Mouse (Mus musculus) intestine, postnatal 0 days (tissue): ENCODE results near the gene 4931406P16Rik. TPM values are rescaled to one million over a fixed set of nuclear protein-coding genes. Genes with fewer than 3 reads are reported as not detected.
A peak's percentile ranks its signal among the peaks of the same experiment; 100 is the strongest.
"Not testable (repeated sequence)": the region's sequence is repeated elsewhere in the genome, so short reads cannot be mapped to it uniquely, and the experiment has no call there.

Source experiments
- ATAC-seq: fragments of 200-750 bp; cut with Nextera tagmentation; 2 replicates; pipeline ENCODE4 v1.8.0; 2017; ENCODE audit warnings: mild to moderate bottlenecking, moderate TSS enrichment, moderate library complexity
- H3K27ac ChIP-seq: fragments of 300-500 bp; sonication (generic); 2 replicates; pipeline ENCODE4 v1.5.1; 2014; ENCODE audit warnings: mild to moderate bottlenecking, low read depth, low read length, moderate library complexity
- H3K27me3 ChIP-seq: fragments of 300-500 bp; sonication (generic); replicated peaks from 2 replicates; pipeline ENCODE4 v1.6.1; 2014; ENCODE audit warnings: low read length, mixed read lengths; ENCODE audit not compliant: control insufficient read depth, insufficient read depth
- H3K36me3 ChIP-seq: fragments of 300-500 bp; sonication (generic); 2 replicates; pipeline ENCODE4 v1.6.1; 2014; ENCODE audit warnings: mild to moderate bottlenecking, moderate library complexity; ENCODE audit not compliant: control insufficient read depth, insufficient read depth
- H3K4me1 ChIP-seq: fragments of 300-500 bp; sonication (generic); replicated peaks from 2 replicates; pipeline ENCODE4 v1.6.1; 2014; ENCODE audit warnings: antibody characterized with exemption, low read length, mixed read lengths; ENCODE audit not compliant: control insufficient read depth, insufficient read depth
- H3K4me2 ChIP-seq: fragments of 300-500 bp; sonication (generic); replicated peaks from 2 replicates; pipeline ENCODE4 v1.6.1; 2014; ENCODE audit warnings: low read depth, mild to moderate bottlenecking, moderate library complexity
- H3K4me3 ChIP-seq: fragments of 300-500 bp; sonication (generic); 2 replicates; pipeline ENCODE4 v1.5.1; 2014; ENCODE audit warnings: low read depth, low read length
- H3K9ac ChIP-seq: fragments of 300-500 bp; sonication (generic); 2 replicates; pipeline ENCODE4 v1.6.1; 2014; ENCODE audit warnings: mild to moderate bottlenecking, low read depth, low read length
- H3K9me3 ChIP-seq: fragments of 300-500 bp; sonication (generic); 2 replicates; pipeline ENCODE4 v1.6.1; 2016; ENCODE audit warnings: mixed run types; ENCODE audit not compliant: control insufficient read depth
- CTCF ChIP-seq: sonication (generic); IDR thresholded peaks from 2 replicates; pipeline ENCODE4 v1.5.1; 2016; ENCODE audit warnings: low read depth, mild to moderate bottlenecking, control low read depth, antibody characterized with exemption, moderate library complexity
- WGBS: fragments of 180-500 bp; shearing (Covaris S2); extraction: QIAGEN DNeasy Blood & Tissue Kit; methylation state at CpG from one replicate; pipeline ENCODE4 v1.1.7; 2014; 5-methylcytosine and 5-hydroxymethylcytosine counted together
- polyA plus RNA-seq: library from polyadenylated mRNA; unstranded; fragments of >200 nt; fragmentation: Nextera tagmentation; extraction: Ambion mirVana; gene quantifications from 2 replicates; pipeline ENCODE4 v1.2.1, GENCODE M21; 2015

Gene 4931406P16Rik
- polyA plus RNA-seq, 1 experiment from 2014 or later: 18.6 TPM

- no peak for ATAC-seq
- H3K36me3 ChIP-seq: peaks cover 59% of the 10 kb centered on the region
- no peaks in the 10 kb centered on the region for H3K9me3 ChIP-seq
- H3K27me3 ChIP-seq: no peaks in the 10 kb centered on the region
- H3K27ac ChIP-seq: no peak overlapping the region
- H3K4me2 ChIP-seq: no peak overlapping the region
- 81% methylated on average over 10 of the region's 10 CpGs for WGBS
- no peaks in the 10 kb centered on the region for H3K4me1 ChIP-seq
- no peak overlapping the region for H3K4me3 ChIP-seq
- no peak for TF ChIP-seq CTCF
- no peak overlapping the region for H3K9ac ChIP-seq
These were observed 28.9 kb upstream of the 4931406P16Rik start for GRCm38 (mm10) chr7:34342040-34342793.

- no peak overlapping the region; the same call in 1 of the 2 replicates for H3K27ac ChIP-seq
- 85% methylated on average over 5 of the region's 5 CpGs for WGBS
- no peak for TF ChIP-seq CTCF
- no peaks in the 10 kb centered on the region for H3K4me1 ChIP-seq
- H3K4me3 ChIP-seq: no peak overlapping the region
- no peaks in the 10 kb centered on the region for H3K27me3 ChIP-seq
- no peak overlapping the region for H3K9ac ChIP-seq
- no peak for ATAC-seq
- H3K4me2 ChIP-seq: no peak overlapping the region
- no peaks in the 10 kb centered on the region for H3K9me3 ChIP-seq
- H3K36me3 ChIP-seq: peaks cover 52% of the 10 kb centered on the region
These were observed 27.5 kb upstream of the 4931406P16Rik start for GRCm38 (mm10) chr7:34340841-34341240.

GRCm38 (mm10) chr7:34339164-34339489 is 25.8 kb upstream of the 4931406P16Rik start:
- H3K27me3 ChIP-seq: no peaks in the 10 kb centered on the region
- H3K27ac ChIP-seq: no peak overlapping the region
- no peak overlapping the region for H3K4me3 ChIP-seq
- no peak for TF ChIP-seq CTCF
- no peak overlapping the region for H3K9ac ChIP-seq
- no peaks in the 10 kb centered on the region for H3K9me3 ChIP-seq
- no peak overlapping the region for H3K4me2 ChIP-seq
- WGBS: 81% methylated on average over 5 of the region's 5 CpGs
- H3K36me3 ChIP-seq: peaks cover 37% of the 10 kb centered on the region
- H3K4me1 ChIP-seq: no peaks in the 10 kb centered on the region
- no peak for ATAC-seq

GRCm38 (mm10) chr7:34338445-34339163 is 25.3 kb upstream of the 4931406P16Rik start:
- WGBS: 73% methylated on average over 9 of the region's 9 CpGs
- Histone ChIP-seq H3K4me3 (no peak overlapping the region), H3K36me3 (peaks cover 31% of the 10 kb centered on the region), H3K9ac (no peak overlapping the region), H3K4me1 (no peaks in the 10 kb centered on the region), H3K9me3 (no peaks in the 10 kb centered on the region), H3K27me3 (no peaks in the 10 kb centered on the region), H3K27ac (no peak overlapping the region), H3K4me2 (no peak overlapping the region)
- no peak for ATAC-seq
- no peak for TF ChIP-seq CTCF

GRCm38 (mm10) chr7:34337268-34337667 is 23.9 kb upstream of the 4931406P16Rik start:
- WGBS: 88% methylated on average over 2 of the region's 2 CpGs
- Histone ChIP-seq H3K4me2 (no peak overlapping the region), H3K36me3 (peaks cover 19% of the 10 kb centered on the region), H3K4me3 (no peak overlapping the region), H3K27me3 (no peaks in the 10 kb centered on the region), H3K27ac (no peak overlapping the region), H3K4me1 (no peaks in the 10 kb centered on the region), H3K9ac (no peak overlapping the region), H3K9me3 (no peaks in the 10 kb centered on the region)
- no peak for TF ChIP-seq CTCF
- no peak for ATAC-seq

- H3K4me1 ChIP-seq, ATAC-seq, H3K9ac ChIP-seq, H3K4me2 ChIP-seq, H3K27me3 ChIP-seq, H3K4me3 ChIP-seq, H3K9me3 ChIP-seq, H3K27ac ChIP-seq: not testable (repeated sequence)
- peaks cover 12% of the 10 kb centered on the region for H3K36me3 ChIP-seq
- peak; percentile 49 for TF ChIP-seq CTCF
- 92% methylated on average over 1 of the region's 1 CpGs for WGBS
These were observed 23.2 kb upstream of the 4931406P16Rik start for GRCm38 (mm10) chr7:34336545-34336944.
